Mouse (Mus musculus): ENCODE measurements around the gene Gm21721. TPM values are rescaled to one million over a fixed set of nuclear protein-coding genes. Genes with fewer than 3 reads are reported as not detected.
"Not testable (repeated sequence)": the region's sequence is repeated elsewhere in the genome, so short reads cannot be mapped to it uniquely, and the experiment has no call there.

The Gm21721 gene
- not detected in 2 replicates for polyA plus RNA-seq (2014; fragmentation: Nextera tagmentation; extraction: Ambion mirVana)

- not testable (repeated sequence) for DNase-seq; H3K9ac ChIP-seq; H3K27ac ChIP-seq (ENCODE audit: low read depth); H3K4me2 ChIP-seq; H3K27me3 ChIP-seq (ENCODE audit: insufficient read depth, low read length); ATAC-seq (ENCODE audit: insufficient read depth); H3K4me1 ChIP-seq (ENCODE audit: insufficient read depth); H3K9me3 ChIP-seq (ENCODE audit: low read depth, low read length); H3K36me3 ChIP-seq (ENCODE audit: insufficient read depth); H3K4me3 ChIP-seq (ENCODE audit: low read depth, low read length)
- WGBS = 20% methylated on average over 1 of the region's 2 CpGs
Measured at GRCm38 (mm10) chrY:9202090-9202489, at the start of gene Gm21721. Gene Gm21721, minus strand, starts transcription at chrY:9202190.

Other genes with a start within 250 kb of the Gm21721 start
- gene Gm21292, start 68.3 kb downstream of the Gm21721 start, polyA plus RNA-seq (2014; fragmentation: Nextera tagmentation; extraction: Ambion mirVana) = not detected in 2 replicates
- gene Gm21812, start 145.0 kb upstream of the Gm21721 start, polyA plus RNA-seq (2014; fragmentation: Nextera tagmentation; extraction: Ambion mirVana) = not detected in 2 replicates
- not detected in 2 replicates for gene Gm21874, start 214.0 kb upstream of the Gm21721 start, polyA plus RNA-seq (2014; fragmentation: Nextera tagmentation; extraction: Ambion mirVana)